Mouse (Mus musculus) E14TG2a.4 (cell line): Measurements from ENCODE around the gene Dpp9.

Experiments used
- H3K27me3 ChIP-seq: 2 replicates; pipeline ENCODE4 v1.6.1; 2014; ENCODE audit warnings: low read length, control low read depth; ENCODE audit not compliant: insufficient read depth
- H3K36me3 ChIP-seq: 2 replicates; pipeline ENCODE4 v1.6.1; 2014; ENCODE audit warnings: low read length, control low read depth; ENCODE audit not compliant: insufficient read depth
- H3K4me1 ChIP-seq: replicated peaks from 2 replicates; pipeline ENCODE4 v1.6.1; 2014; ENCODE audit warnings: low read depth, low read length, control low read depth
- H3K4me3 ChIP-seq: replicated peaks from 2 replicates; pipeline ENCODE4 v1.5.1; 2014; ENCODE audit warnings: mild to moderate bottlenecking, low read length
- H3K9me3 ChIP-seq: 2 replicates; pipeline ENCODE4 v1.6.1; 2014; ENCODE audit warnings: low read length, control low read depth
- CTCF ChIP-seq: conservative IDR thresholded peaks from 2 replicates; pipeline ENCODE4 v1.5.1; 2014; ENCODE audit warnings: low read length
- NANOG ChIP-seq: IDR thresholded peaks from 2 replicates; pipeline ENCODE4 v1.6.1; 2014; ENCODE audit warnings: borderline replicate concordance, low read length, mixed read lengths
- POU5F1 ChIP-seq: IDR thresholded peaks from 2 replicates; pipeline ENCODE4 v1.6.1; 2014; ENCODE audit warnings: low read length, borderline replicate concordance

Dpp9 gene

GRCm38 (mm10) chr17:56217670-56218069, 1.0 kb downstream of the Dpp9 start:
- Histone ChIP-seq H3K4me3 (peak overlapping the region; percentile 89), H3K9me3 (no peaks in the 10 kb centered on the region), H3K36me3 (peaks cover 31% of the 10 kb centered on the region), H3K4me1 (peaks cover 38% of the 10 kb centered on the region), H3K27me3 (no peaks in the 10 kb centered on the region)
- TF ChIP-seq POU5F1 (no peak), CTCF (no peak), NANOG (no peak)

- Histone ChIP-seq H3K27me3 (no peaks in the 10 kb centered on the region), H3K4me1 (peaks cover 35% of the 10 kb centered on the region), H3K36me3 (peaks cover 64% of the 10 kb centered on the region), H3K9me3 (no peaks in the 10 kb centered on the region), H3K4me3 (no peak overlapping the region)
- TF ChIP-seq POU5F1: no peak
- TF ChIP-seq CTCF: no peak
- TF ChIP-seq NANOG: no peak
Measured at GRCm38 (mm10) chr17:56214229-56214628, 4.5 kb downstream of the Dpp9 start.

DNA sequence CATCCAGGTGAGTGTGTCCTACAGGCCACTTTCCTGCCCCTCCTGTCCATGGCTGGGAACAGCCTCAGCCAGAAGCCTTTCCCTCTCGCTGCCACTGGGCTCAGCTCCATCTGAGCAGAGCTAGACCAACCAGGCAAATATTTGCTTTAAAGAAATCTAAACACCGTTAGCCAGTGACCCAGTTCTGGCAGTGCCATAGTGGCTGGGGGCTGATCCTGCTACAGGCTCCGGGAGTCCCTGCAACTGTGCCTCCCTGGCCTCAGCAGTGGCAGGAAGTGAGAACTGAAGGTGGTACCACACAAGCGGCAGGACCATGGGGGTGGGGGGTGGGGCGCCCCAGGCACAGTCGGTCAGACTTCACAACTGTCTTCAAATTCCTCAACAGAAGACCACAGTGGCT, 6.0 kb downstream of the Dpp9 start:
- no peaks in the 10 kb centered on the region for H3K27me3 ChIP-seq
- no peak overlapping the region for H3K4me3 ChIP-seq
- peaks cover 30% of the 10 kb centered on the region for H3K4me1 ChIP-seq
- no peak for TF ChIP-seq NANOG
- no peak for TF ChIP-seq CTCF
- TF ChIP-seq POU5F1: no peak
- peaks cover 80% of the 10 kb centered on the region for H3K36me3 ChIP-seq
- H3K9me3 ChIP-seq: no peaks in the 10 kb centered on the region

- Histone ChIP-seq H3K4me1 (peaks cover 24% of the 10 kb centered on the region), H3K4me3 (no peak overlapping the region), H3K9me3 (no peaks in the 10 kb centered on the region), H3K36me3 (peaks cover 83% of the 10 kb centered on the region), H3K27me3 (no peaks in the 10 kb centered on the region)
- TF ChIP-seq CTCF: no peak
- TF ChIP-seq NANOG: no peak
- TF ChIP-seq POU5F1: no peak
Measured at GRCm38 (mm10) chr17:56211090-56211489, 7.6 kb downstream of the Dpp9 start.

DNA sequence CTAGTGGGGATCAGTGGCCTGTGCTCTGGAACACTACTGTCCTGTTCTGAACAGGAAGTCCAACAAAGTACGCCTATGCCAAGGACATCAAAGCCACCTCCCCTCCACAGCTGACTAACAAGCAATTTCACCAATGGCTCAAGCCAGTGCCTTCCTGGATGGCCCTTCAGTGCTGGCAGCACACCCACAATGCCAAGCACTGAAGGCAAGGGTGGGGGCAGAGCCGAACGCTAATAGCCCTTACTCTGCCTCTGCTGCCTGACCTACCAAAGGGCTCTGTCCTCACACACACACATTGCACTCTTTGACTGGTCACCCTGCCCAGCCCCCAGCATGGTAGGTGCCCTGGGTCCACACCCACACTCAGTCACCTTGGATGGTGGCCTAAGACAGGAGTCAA, 9.9 kb downstream of the Dpp9 start:
- Histone ChIP-seq H3K9me3 (no peaks in the 10 kb centered on the region), H3K36me3 (peaks cover 93% of the 10 kb centered on the region), H3K4me3 (no peak overlapping the region), H3K4me1 (peaks cover 41% of the 10 kb centered on the region), H3K27me3 (no peaks in the 10 kb centered on the region)
- TF ChIP-seq POU5F1 (no peak), CTCF (no peak), NANOG (no peak)

- peaks cover 39% of the 10 kb centered on the region for H3K4me1 ChIP-seq
- no peaks in the 10 kb centered on the region for H3K27me3 ChIP-seq
- H3K36me3 ChIP-seq: peaks cover 98% of the 10 kb centered on the region
- TF ChIP-seq CTCF (no peak), NANOG (no peak), POU5F1 (no peak)
- H3K4me3 ChIP-seq: no peak overlapping the region
- H3K9me3 ChIP-seq: no peaks in the 10 kb centered on the region
Measured at GRCm38 (mm10) chr17:56207963-56208530, 10.7 kb downstream of the Dpp9 start.

DNA sequence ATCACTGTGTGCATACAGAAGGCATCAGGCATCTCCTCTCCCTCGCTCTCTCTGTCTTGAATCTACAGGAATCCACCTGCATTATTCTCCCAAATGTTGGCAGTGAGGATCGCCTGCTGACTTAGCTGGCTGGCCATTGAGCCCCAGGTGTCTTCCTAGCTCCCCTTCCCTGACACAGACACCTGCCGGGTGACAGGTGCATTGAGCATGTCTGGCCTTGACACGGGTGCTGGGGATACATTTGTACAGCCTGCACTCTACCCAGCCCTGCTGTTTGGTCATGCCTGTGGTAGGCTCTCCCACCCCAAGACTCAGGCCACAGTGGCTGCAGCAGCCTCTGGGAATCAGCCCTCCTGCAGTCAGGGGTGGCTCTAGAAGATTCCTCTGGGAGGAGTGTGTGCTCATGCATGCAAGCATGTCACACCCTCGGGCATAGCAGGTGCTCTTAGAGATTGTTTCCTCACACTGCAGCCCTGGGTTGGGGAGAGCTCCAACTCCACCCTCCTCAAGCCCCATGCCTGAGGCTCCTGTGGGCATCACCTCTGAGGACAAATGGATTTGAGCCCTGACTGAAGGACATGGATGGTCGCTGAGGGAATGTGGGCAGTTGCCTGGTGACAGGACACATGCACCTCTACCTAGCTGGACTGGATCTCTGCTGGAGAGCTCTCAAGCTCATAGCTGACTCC, 11.6 kb downstream of the Dpp9 start:
- H3K4me1 ChIP-seq: peaks cover 31% of the 10 kb centered on the region
- no peak overlapping the region for H3K4me3 ChIP-seq
- H3K27me3 ChIP-seq: no peaks in the 10 kb centered on the region
- H3K36me3 ChIP-seq: peaks cover 100% of the 10 kb centered on the region
- no peaks in the 10 kb centered on the region for H3K9me3 ChIP-seq
- no peak for TF ChIP-seq POU5F1
- TF ChIP-seq NANOG: no peak
- no peak for TF ChIP-seq CTCF

GRCm38 (mm10) chr17:56206276-56206884, 12.3 kb downstream of the Dpp9 start:
- H3K36me3 ChIP-seq: peaks cover 98% of the 10 kb centered on the region
- H3K4me1 ChIP-seq: peaks cover 26% of the 10 kb centered on the region
- no peaks in the 10 kb centered on the region for H3K9me3 ChIP-seq
- TF ChIP-seq NANOG (no peak), POU5F1 (no peak), CTCF (no peak)
- H3K4me3 ChIP-seq: no peak overlapping the region
- H3K27me3 ChIP-seq: no peaks in the 10 kb centered on the region
